Mouse (Mus musculus) G1E-ER4 (cell line): ENCODE data around the gene Rbmx. TPM values are rescaled to one million over a fixed set of nuclear protein-coding genes. Genes with fewer than 3 reads are reported as not detected.

Source experiments
- GATA1 ChIP-seq: IDR thresholded peaks from one replicate; pipeline ENCODE4 v1.8.0; 2012; ENCODE audit warnings: low read length, inconsistent platforms
- polyA plus RNA-seq: library from polyadenylated mRNA; stranded (reverse); fragments of >175 nt; gene quantifications from 2 replicates; pipeline ENCODE4 v1.2.3, GENCODE M21; 2012

The Rbmx gene
- polyA plus RNA-seq, 1 experiment = 47.0 TPM

GRCm38 (mm10) chrX:57338371-57339211, 54.2 kb downstream of the Rbmx start, which contains the start of gene Arhgef6:
TSS of gene Arhgef6 (minus strand) at chrX:57338729.
- no peak for TF ChIP-seq GATA1

- no peak for TF ChIP-seq GATA1
Observed at GRCm38 (mm10) chrX:57337582-57337981, 55.3 kb downstream of the Rbmx start.

- no peak for TF ChIP-seq GATA1
Observed at GRCm38 (mm10) chrX:57336958-57337357, 55.9 kb downstream of the Rbmx start.

DNA sequence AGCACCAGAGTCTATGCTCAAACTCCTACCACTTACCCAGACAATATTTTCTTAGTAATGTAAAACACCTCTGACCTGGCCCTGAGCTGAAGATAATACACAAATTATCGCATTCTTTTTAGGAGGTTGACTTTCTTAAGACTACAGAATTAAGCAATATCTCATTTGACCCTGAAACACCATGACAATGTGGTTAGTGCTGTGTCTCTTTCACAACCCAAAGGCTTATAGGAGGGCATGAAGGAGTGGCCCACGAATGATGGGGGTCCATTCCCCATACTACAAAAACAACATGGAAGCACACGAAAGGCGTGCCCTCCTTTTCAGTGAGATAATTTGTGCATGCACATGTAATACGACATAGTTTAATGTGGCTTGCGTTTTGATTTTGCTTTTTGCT, 57.5 kb downstream of the Rbmx start:
- no peak for TF ChIP-seq GATA1

Other genes with a start within 250 kb of the Rbmx start
- not detected in 2 replicates for gene Cd40lg, start 180.9 kb downstream of the Rbmx start, polyA plus RNA-seq
- not detected in 2 replicates for gene Arhgef6, start 54.3 kb downstream of the Rbmx start, polyA plus RNA-seq
- not detected in 2 replicates for gene Gm364, start 16.1 kb upstream of the Rbmx start, polyA plus RNA-seq
- not detected in 2 replicates for gene Gpr101, start 110.7 kb upstream of the Rbmx start, polyA plus RNA-seq